Mouse (Mus musculus): Measurements from ENCODE around the gene Lmcd1.

DNA sequence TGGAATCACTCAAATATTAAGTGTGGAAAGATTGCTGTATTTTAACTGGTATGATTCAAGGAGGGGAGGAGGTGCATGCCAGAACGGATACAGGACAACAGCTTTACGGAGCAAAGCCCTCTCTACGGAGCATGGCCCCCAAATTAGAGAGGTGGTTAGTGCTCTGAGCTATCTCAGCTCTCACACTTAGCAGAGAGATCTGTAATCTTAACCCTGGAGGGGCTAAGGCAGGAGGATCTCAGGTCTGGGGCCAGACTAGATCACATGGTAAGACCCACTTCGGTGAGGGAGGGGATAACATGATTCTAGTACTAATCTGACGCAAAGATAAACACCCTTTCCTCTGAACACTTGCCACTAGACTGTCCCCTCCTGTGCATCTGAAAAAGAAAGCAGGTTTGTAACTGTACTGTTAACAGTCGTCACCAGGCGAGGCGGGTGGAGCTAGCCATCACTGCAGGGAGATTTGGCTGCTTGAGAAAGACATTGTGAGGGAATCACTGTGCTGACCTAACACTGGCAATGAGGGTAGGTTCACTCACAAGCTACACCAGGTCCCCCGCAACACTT is 29.3 kb downstream of the Lmcd1 start:
- TF ChIP-seq POLR2A (IDR thresholded peaks at IDR 0.05; ENCODE audit: borderline replicate concordance, low read depth, low read length) (no peak), CTCF (IDR thresholded peaks at IDR 0.05; ENCODE audit: low read depth, low read length) (no peak)
